Mouse (Mus musculus) spleen, embryonic (tissue): Measurements from ENCODE around the gene Peli3.
"Not testable (repeated sequence)": the region's sequence is repeated elsewhere in the genome, so short reads cannot be mapped to it uniquely, and the experiment has no call there.

Source experiments
- CTCF ChIA-PET: fragments of 350-600 bp; sonication (Branson Sonifier 250); formaldehyde crosslinking; loops from one replicate; lab custom pipeline; 2022; lab: Charles Lee

The Peli3 gene

DNA sequence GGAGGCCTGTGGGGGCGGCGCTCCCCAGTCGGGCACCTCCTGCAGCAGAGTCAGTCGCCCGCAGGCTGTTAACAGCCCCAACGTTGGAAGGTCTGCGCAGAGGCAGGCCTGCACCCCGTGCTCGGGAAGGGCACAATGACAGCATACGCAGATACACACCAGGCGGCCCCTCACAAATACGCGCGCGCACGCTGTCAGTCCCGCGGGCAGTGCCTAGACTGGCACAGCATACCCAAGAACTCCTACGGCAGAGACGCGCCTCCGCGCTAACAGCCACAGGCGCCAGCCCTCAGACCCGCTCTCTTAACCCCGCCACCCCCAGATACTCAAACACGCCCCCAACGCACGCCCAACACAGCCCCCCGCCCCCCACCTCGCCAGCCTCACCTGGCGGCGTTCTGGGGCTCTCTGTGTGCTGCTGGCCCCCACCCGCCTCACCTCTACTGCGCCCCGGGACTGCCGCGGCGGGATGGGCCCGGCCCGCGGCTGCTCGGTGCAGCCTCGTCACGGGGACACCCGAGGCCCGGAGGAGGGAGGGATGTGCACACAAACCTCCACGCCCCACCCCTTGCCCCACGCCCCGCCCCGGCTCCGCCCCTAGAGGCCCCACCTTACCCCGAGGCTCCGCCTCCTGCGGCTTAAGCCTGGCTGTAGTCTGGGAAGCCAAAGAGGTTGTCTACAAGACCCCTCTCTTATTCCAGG, at the start of gene Peli3:
Gene Peli3, minus strand, starts transcription at position 577 of the 702 bp plus-strand sequence.
- CTCF ChIA-PET, result no interaction called here

DNA sequence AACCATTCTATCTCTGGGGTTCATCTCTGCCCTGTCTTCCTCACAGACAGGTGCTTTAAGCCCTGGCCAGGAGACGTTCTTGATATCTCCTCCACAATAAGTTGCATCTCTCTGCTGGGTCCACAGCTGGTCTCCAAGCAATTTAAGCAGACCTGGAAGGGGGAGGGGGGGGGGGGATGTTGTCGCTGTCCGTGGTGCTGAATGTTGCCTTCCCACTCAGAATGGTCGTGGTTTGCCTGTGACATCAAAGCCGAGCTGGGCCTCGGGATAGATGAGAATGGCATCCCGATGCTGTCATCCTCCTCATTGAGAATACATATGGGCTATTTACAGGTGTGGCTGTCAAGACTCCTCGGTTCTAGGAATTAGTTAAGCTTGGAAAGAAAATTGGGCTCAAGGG, 49.4 kb upstream of the Peli3 start:
- CTCF ChIA-PET, result no interaction called here

DNA sequence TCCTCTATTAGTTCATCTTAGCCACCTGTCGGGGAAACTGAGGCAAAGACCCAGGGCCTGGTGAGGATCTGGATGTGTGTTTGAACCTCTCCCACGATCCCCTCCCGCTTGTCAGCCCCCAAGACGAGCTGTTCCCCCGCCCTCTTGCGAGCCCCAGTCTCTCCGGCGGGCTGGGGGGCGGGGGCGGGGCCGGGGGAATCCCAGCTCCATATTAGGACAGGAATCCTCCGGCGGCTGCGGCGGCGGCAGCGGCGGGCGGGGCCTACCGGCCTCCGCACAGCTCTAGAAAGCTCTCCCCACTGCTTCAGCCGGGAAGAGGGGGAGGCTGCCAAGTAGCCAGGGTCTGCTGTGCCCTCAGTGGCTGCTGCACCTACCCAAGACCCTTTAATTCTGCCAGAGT, 47.8 kb upstream of the Peli3 start:
- CTCF ChIA-PET, result no interaction called here

DNA sequence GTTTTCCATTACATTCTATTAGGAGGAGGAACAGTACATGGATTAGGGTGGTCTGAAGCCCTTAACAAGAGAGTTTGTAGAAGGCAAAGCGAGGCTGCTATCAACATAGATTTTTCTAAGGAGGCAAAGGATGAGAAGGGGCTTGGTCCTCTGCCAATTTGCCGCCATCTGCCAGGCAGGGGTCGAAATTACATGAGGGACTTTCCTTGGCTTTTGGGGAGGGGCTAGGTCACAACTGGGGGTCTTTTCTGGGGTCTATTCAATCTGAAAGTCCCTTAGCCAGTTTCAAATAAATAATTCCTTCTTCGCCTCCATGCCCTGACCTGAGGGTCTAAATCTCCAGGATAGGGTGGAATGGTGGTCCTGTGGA, 47.3 kb upstream of the Peli3 start, which contains the start of gene Npas4:
Gene Npas4, minus strand, starts transcription at position 61 of the 370 bp plus-strand sequence.
- CTCF ChIA-PET, result no interaction called here

DNA sequence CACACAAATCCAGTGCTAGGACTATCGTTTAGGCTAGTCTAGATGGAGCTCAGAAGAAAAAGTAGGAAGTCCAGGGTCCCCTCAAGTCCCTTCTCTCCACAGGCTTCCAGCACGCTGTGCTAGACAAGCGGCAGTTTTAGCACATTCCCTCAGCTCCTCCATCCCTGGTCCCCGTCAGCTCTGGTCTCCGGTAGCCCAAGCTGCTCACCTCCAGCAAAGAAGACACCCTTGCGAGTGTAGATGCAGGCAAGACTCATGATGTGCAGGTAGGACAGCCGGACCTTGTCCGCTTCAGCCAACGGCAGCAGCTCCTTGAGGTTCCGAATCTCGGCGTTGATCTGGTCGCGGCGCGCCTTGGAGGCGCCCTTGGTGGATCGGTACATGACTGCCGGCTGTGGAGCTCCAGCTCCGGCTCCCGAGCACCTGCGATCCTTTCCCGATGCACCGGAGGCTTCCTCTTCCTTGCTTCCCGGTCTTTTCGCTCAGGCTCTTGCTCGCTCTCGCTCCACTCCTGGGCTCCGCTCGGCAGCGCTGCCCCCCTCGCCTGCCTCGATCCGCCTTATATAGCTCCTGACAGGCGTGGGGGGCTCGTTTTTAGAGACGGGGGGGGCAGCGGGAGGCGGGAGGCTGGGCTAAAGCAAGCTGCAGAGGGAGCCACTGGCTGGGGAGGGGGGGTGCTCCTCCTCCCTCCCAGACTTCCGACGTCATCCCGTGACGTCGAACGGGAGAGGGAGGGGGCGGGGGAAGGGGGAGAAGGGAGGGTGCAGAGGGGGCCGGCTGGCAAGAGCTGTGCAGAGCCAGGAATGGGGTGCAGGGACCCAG, 46.7 kb upstream of the Peli3 start:
- CTCF ChIA-PET, result no interaction called here

DNA sequence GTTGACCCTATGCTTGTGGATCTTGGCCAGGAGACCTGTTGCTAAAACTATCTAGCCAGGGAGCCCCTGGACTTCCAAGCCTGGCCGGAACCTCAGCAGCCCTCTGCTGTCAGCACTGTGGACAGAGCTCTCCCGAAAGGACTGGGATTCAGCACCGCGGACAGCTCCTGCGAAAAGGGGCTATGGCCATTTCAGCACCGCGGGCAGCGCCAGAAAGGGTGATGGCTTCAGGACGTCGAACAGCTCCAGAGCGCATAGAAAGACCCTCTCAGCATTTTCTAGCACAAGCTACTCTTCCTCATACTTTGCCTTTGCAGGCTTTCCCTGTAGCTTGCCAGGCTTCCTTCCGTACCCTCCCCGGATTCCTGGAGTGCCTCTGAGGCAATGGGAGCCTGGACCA, 46.1 kb upstream of the Peli3 start:
- CTCF ChIA-PET, result no interaction called here

DNA sequence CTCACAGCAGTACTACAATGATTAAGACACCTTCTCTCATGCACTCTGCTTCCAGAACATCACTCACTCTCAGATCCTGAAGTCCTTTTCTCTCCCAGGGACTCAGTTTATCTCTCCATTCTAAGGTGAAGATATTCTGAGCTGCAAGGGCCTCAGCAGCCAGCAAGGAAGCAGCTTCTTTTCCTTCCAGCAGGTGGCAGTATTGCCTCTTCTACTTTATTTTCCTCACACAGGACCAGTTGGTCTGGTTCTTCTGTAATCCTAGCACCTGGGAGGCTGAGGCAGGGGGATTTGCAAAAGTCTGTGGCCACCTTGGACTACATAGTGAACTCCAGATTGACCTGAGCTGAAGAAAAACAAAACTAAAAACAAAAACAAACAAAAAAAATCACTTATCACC, 38.8 kb upstream of the Peli3 start:
- CTCF ChIA-PET, result interaction anchor here (0.7 kb wide), 1 partner anchor 17 kb away, joined by 4 read pairs; no protein-coding TSS in a partner anchor

DNA sequence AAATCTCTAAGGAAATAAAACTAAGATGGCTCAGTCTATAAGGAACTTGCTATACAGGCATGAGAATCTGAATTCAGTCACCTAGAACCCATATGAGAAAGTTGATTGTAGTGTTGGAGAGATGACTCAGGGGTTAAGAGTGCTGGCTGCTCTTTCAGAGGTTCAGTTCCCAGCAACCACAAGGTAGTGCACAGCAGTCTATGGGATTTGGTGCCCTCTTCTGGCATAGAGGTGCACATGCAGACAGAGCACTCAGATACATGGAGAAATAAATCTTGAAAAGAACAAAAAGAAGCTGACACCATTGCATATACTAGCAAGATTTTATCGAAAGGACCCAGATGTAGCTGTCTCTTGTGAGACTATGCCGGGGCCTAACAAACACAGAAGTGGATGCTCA, 25.3 kb upstream of the Peli3 start:
- CTCF ChIA-PET, result no interaction called here

DNA sequence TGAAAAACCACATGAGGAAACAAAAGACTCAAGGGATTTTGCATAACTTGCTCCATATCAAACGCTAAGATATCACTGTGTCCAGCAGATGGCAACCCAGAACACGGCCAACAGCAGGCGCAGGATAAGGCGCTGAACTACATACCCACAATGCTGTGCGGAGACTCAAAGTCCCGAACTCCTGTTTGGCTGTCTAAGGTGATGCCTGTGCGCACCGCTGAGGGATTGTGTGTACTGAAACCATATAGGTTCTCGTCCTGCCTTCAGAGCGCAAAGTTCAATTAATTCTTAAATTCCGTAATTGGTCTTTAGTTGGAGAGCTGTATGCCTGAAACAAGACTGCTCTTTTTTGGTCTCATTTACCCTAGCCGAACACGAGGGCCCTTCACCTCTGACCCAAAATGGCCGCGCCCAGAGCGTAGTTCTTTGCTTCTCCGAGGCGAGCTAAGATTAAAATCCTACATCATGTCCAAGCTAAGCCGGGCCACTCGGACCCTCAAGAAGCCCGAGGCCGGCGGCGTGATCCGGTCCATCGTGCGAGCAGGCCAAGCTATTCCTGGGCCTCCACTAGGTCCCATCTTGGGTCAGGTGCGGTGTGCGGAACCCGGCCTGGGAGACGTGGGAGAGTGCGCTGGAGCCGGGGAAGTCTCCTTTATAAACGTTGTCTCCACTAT, 19.1 kb upstream of the Peli3 start, which contains the start of gene Mrpl11:
Gene Mrpl11, plus strand, starts transcription at position 220 of the 674 bp plus-strand sequence.
- CTCF ChIA-PET, result interaction anchor here (0.6 to 0.9 kb wide), 2 partner anchors 13 to 1458 kb away, joined by 3 to 8 read pairs; no protein-coding TSS in a partner anchor

DNA sequence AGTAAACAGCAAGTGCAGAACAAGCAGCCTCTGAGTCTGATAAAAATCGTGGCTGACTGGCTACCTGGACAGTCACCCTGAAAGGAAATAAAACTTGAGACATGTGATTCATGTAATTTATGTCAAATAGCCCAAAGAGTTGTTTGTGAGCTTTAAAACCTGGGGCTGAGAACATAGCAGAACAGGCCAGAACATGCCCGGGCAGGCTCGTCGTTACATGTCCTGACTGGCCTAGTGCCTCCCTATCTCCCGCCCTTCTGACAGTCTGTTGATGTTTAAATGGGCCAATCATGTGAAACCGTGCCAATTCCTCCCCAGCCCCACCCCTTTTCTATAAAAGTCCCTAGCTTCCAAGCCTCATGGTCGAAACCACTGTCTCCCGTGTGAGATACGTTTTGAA, 5.7 kb upstream of the Peli3 start:
- CTCF ChIA-PET, result not testable (repeated sequence)

DNA sequence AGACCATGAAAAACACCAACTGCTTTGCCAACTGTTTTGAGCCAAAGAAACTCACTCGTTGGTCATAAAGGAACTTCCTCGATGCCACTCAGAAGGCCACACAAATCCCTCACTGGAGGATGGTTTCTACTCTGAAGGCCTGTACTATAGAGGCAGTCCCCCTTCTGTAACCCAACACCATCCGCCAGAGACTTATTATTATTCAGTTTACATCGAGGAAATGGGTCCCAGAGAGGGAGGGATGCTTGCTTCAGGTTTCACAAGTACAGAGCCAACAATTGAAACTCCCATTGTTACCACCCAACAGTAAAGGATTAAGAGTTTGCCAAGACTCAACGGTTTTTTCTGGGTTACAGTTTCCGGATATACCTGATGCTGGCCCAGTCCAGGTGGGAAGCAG, 2.6 kb upstream of the Peli3 start:
- CTCF ChIA-PET, result no interaction called here

DNA sequence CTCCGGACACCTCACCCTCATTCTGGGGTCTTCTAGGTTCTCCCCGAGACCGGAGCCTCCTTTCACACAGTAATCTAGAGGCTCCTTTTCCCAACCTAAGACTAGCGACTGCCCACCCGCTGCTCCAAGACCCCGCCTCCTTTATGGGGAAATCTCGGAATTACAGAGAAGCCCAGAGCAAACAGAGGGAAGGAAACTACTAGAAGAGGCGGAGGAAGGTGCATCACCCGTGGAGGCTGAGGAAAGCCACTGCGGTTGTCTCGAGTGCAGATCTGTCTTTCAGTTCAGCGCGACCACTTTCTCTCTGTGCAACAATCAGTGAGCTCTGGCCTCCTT, 294 bp upstream of the Peli3 start:
- CTCF ChIA-PET, result no interaction called here

DNA sequence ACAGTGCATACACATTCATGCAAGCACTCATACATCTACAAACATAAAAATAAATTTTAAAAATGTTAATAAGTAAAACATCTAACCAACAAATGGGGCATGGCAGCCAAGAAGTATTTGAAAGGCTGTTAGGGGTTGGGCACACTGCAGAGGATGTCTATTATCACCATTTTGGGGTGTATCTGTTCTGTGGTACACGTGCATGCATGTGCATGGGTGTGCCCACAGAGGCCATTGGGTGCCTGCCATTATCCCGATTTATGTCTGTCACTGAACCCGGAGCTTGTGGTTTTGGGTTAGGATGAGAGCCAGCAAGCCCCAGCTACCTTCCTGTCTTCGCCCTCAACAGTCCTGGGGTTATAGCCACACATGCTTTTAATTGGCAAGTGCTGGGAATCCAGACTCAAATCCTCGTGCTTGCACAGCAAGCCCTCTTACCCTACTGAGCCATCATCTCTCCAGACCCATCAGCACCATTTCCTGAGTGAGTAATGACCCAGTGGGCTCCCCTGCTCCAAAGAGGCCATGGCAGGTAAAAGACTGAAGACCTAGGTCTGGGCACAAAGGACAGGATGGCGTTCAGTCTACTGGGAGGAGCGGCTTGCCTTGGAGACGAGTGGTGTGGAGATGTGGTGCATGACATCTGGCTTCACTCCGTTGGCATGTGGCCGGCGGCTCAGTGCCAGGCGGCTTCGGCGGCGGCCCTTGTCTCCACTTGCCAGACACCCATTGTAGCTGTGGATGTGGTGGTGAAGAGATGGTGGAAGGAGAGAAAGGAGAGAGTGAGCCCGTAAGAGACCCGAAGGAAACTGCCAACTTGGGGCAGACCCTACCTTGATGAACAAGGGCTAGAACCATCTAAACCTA, 5.2 kb downstream of the Peli3 start:
- CTCF ChIA-PET, result no interaction called here

DNA sequence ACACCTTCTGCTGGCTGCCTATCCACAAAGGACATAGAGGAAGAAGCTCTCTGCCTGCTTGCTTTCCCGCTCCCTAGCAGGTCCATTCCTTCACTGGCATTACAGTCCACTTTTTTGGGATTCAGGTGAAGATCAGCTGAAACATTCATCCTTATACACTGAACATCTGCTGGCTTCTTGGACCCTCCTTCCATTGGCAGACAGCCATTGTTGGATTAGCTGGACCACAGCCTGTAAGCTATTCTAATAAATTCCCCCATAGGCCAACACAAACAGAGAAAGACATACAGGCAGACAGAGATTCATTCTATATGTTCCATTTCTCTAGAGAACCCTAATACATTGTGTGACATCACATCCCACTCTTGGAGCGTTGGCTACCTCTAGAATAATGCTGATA, 6.0 kb downstream of the Peli3 start:
- CTCF ChIA-PET, result interaction anchor here (0.5 kb wide), 1 partner anchor 1254 kb away, joined by 5 read pairs; no protein-coding TSS in a partner anchor

DNA sequence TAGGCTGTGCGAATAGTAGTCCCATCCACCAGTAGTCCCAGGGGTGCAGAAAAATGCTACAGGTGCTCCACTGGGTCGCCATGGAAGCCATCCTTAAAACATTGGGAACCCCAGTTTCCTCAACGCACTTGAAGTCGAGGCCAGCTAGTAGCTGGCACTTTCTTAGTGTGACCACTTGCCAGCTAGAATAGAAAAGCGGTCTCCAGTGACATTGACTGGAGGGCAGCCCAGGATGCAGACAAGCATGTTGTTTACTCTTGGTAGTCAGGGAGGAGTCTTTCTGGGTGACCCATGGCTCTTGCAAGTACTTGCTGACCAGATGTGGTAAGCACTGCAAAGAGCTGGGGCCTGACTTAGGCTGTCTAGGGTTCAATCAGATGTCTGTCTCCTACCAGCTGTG, 14.1 kb downstream of the Peli3 start:
- CTCF ChIA-PET, result no interaction called here

DNA sequence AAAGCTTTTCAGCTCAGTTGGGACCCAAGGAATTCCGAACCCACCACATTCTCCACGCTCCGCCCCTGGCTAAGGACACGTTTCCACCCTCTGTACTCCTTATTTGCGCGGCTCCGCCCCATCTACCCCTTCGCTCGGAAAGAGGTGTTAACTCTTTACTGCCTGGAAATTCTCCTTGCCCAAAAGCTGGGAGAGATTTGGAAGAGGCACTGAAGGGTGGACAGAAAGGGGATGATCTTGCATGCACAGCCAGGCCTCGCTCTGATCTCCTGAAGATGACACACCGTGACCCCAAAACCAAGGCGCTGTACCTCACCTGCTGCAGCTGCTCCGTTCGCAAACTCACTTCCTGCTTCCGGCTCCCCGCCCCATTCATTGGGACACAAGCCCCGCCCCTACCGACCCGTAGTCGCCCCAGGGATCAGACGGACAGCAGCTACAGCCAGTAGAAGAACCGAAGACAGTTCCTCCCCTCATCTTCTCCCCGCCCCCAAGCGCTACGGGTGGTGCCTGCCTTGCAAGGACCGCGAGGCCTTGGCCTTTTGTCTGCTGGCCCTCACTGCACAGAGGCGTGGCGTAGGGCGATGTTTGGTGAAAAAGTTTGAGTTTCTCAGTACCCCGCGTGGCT, 14.9 kb downstream of the Peli3 start, which contains the start of gene Dpp3:
Gene Dpp3, minus strand, starts transcription at position 384 of the 628 bp plus-strand sequence.
- CTCF ChIA-PET, result no interaction called here

DNA sequence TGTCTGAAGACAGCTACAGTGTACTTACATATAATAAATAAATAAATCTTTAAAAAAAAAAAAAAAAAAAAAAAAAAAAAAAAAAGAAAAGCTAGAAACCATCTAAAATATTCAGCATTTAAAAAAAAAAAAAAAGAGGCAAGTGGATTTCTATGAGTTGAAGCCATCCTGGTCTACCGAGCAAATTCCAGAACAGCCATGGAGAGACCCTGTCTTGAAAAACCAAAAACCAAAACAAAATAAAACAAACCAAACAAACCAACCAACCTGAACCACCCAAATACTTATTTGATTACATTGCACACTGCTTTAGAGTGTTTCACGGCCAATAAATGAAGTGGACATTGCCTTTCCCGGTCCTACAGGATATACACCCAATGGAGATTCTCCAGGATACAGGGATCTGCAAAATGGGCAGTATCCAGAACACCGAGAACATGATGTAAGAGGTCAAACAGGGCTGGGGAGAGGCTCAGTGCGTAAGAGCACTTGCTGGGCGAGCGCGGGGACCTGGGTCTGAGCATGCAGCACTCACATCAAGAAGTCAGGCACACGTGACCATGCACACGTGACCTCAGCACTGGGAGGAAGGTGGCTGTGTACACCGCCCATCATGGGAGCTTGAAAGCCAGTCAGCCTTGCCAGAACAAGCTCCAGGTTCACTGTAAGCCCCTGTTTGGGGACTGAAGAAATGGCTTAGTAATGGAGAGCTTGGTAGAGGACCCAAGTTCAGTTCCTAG, 17.6 kb downstream of the Peli3 start:
- CTCF ChIA-PET, result interaction anchor here (0.7 kb wide), 1 partner anchor 546 kb away, joined by 3 read pairs; no protein-coding TSS in a partner anchor

DNA sequence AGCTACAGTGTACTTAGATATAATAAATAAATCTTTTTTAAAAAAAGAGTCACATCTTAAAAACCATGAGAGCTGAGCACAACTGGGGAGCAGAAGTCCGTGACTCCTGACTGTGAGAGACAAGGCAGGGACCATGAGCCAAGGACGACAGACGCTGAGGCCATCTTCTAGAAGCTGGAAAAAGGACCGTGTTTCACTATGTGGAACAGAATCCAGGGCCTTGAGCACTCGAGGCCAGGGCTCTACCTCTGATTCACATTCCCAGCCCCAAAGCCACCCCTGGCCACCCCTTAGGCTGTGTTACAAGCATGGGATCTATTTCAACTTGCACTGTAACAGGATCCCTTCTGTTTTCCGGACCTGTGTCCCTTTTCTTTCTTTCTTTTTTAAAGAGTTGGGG, 23.3 kb downstream of the Peli3 start:
- CTCF ChIA-PET, result no interaction called here

DNA sequence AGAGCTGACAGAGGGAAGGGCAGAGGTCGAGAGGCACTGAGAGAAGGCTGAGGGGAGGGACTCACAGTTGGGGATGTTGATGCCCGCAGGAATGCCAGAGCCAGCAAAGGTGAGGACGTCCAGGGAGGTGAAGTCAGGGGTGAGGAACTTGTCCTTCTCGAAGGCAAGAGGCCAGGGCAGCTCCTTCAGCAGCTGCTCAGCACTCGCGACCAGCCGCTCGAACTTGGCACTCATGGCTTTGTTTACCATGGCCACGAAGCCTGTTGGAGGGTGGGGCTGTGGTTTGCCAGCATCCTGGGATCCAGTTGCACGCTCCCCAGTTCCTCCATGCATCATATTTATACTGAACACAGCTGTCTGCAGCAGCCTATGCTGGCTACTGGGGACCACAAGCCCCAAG, 26.1 kb downstream of the Peli3 start:
- CTCF ChIA-PET, result no interaction called here
